Mouse (Mus musculus) adrenal gland, postnatal 36 days (tissue): ENCODE data around the gene Trim40. TPM values are rescaled to one million over a fixed set of nuclear protein-coding genes. Genes with fewer than 3 reads are reported as not detected.
A peak's percentile ranks its signal among the peaks of the same experiment; 100 is the strongest.
"Not testable (repeated sequence)": the region's sequence is repeated elsewhere in the genome, so short reads cannot be mapped to it uniquely, and the experiment has no call there.

Source experiments
- DNase-seq, 2 experiments: peaks; one replicate each; pipeline ENCODE4 v3.0.0; 2021; ENCODE audit warnings: mixed read lengths in 1 of 2
- total RNA-seq, 2 experiments: library from RNA; stranded (reverse); gene quantifications; 2 replicates each; pipeline ENCODE4 v1.2.3; 2021

Trim40 gene
- total RNA-seq, 2 experiments from 2014 or later: 0.23 to 0.40 TPM

- DNase-seq: no peak
Measured at GRCm38 (mm10) chr17:36893387-36893786, 3.5 kb upstream of the Trim40 start.

- peak; percentile 36 to 62 for DNase-seq
Measured at GRCm38 (mm10) chr17:36892362-36892761, 2.4 kb upstream of the Trim40 start.

DNA sequence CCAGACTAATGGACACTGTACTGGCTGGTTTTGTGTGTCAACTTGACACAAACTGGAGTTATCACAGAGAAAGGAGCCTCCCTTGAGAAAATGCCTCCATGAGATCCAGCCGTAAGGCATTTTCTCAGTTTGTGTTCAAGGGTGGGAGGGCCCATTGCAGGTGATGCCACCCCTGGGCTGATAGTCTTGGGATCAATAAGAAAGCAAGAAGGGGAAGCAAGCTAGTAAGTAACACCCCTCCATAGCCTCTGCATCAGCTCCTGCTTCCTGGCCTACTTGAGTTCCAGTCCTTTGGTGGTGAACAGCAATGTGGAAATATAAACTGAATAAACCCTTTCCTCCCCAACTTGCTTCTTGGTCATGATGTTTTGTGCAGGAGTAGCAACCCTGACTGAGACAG lies 1.6 kb upstream of the Trim40 start:
- not testable (repeated sequence) for DNase-seq

- DNase-seq: no peak
Measured at GRCm38 (mm10) chr17:36885132-36885790, 4.7 kb downstream of the Trim40 start.

DNA sequence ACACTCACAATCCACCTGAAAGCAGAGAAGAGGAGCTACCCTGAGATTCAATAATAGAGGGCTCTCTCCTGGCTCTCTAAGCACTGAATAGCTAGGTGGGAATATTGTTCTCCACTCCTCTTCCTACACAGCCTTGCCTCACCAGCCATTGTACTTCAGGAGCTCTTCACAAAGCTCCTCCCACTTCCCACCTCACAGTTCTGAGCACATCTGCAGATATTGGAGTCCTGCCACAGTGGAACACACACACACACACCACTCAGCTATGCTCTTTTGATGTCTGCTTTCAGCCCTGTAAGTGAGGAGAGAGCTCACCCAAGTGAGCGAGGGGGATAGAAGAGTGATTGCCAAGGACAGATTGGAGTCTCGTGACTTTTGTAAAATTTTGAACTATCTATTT lies 6.6 kb downstream of the Trim40 start:
- no peak for DNase-seq

GRCm38 (mm10) chr17:36874636-36875035 lies 15.3 kb downstream of the Trim40 start:
- DNase-seq: no peak

- peak; percentile 10 to 51 for DNase-seq
Measured at GRCm38 (mm10) chr17:36869955-36870810, 19.7 kb downstream of the Trim40 start.

DNA sequence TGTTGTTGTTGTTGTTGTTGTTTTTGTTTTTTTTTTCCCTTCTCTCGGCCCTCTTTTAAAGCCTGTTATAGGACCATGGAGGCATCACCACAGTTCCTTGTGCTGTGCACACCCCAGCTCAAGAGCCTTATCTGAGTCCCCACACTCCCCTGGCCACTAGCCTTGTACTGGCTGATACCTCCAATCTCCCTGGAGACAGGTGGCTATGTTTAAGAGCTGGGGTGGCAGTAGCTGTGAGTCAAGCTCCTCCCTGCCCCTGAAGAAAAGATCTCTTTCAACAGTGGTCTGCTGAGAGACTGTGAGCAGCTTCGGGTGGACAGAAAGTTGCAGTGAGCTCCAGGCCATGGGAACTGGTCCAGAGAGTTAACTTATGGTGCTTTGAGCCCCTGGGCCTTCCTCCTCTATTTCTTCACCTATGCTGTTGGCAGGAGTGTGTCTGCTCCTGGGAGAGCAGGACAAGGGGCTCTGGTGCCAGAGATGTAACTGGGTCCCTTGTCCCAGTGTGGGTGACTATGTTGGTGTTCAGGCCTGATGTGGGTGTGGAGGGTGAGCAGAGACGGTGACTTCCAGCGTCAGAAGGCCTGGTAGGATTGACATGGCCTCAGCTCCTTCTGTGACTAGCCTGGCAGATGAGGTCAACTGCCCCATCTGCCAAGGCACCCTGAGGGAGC lies 20.5 kb downstream of the Trim40 start, which contains the start of gene Trim10:
Gene Trim10 (plus strand): TSS at position 291 of the 671 bp plus-strand sequence.
- DNase-seq: no peak

DNA sequence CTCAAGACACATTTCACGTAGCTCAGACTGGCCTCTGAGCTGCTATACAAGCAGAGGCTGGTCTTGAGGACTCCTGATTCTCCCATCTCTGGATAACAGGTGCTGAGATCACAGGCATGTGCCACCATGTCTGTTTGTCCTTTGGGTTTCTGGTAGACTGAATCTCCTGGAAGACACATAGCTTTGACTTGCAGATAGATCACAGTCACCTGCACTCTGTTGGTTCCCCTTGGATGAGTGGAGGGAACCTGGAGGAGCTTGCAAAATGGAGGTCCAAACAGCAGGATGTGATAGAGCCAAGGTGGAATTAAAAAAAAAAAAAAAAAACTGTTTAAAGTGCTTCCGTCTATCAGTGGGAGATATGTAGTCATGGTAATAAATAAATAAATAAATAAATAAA lies 21.1 kb downstream of the Trim40 start:
- no peak for DNase-seq

DNA sequence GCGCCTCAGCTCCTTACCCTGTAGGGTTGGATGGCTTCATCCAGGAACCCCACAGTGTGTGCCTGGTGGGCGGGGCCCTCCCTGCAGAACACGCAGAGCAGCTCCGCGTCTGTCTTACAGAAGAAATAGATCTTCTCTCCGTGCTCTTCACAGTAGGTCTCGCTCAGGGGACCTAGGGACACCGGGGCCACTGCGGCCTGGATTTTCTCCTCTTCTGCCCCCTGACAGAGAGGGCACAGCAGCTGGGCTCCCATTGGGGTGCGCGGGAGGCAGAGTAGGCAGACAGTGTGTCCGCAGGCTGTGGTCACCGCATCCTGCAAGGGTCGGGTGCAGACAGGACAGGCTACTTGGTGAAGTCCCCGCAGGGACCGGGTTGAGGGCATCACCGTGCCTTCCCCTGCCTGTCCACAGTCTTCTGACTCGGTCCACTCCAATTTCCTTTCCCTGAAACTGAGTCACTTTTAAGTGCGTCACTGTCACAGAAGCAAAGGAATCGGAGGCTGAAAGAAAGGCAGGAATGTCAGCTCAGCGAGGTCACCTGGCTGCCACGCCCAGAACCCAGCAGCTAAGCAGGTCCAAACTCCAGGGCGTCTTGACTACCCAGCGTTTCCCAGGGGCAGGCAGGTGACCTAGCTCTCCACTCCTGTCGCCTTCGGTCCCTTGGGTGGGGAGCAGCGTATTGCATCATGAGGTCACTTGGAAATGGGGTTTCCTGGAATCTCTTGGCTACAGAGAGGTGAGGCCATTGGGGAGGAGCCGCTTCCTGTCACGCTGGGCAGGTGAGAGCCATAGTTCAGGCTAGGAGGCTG lies 23.0 kb downstream of the Trim40 start, which contains the start of gene Trim15:
Gene Trim15 (minus strand): TSS at position 492 of the 809 bp plus-strand sequence.
- DNase-seq: no peak

DNA sequence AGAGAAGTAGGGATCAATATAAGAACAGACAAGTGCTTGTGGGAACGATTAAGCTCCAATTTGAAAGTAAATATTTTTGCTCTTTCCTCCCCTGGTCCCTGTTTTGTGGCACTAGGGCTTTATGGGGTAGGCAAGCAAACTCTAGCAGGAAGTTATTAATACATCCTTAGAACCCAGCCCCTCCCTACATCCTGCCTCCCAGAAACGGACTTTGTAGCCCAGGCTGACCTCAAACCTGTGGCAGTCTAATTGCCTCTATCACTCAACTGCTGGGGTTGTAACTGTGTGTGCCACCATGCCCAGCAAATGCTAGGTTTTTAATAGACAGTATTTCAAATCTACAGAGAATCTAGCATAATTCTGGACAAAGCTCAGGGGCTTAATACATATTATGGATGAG lies 28.2 kb downstream of the Trim40 start:
- DNase-seq: no peak

GRCm38 (mm10) chr17:36858181-36858580 lies 31.7 kb downstream of the Trim40 start:
- no peak for DNase-seq

- DNase-seq: peak in 1 of 2 experiments; percentile 19
Measured at GRCm38 (mm10) chr17:36856236-36856635, 33.7 kb downstream of the Trim40 start.

- DNase-seq: no peak
Measured at GRCm38 (mm10) chr17:36855484-36855883, 34.4 kb downstream of the Trim40 start.

DNA sequence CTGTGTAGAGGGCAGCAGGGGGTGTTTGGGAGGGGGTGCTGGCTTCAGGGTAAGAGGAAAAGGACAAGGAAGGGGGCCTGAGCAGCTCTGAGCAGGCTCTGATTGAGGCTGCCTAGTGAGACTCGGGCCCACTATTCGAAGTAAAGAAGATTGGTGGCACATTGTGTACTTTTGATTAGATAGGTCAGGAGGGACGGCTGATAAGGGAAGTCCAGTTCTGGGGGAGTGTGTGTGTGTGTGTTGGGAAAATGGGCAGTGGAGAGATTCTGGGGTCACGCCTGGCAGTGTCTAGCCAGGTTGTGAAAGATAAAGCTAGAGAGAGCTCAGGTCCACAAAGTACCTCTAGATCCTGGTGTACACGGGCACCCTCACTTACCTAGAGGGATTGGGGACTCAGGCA lies 38.3 kb downstream of the Trim40 start:
- DNase-seq: no peak

DNA sequence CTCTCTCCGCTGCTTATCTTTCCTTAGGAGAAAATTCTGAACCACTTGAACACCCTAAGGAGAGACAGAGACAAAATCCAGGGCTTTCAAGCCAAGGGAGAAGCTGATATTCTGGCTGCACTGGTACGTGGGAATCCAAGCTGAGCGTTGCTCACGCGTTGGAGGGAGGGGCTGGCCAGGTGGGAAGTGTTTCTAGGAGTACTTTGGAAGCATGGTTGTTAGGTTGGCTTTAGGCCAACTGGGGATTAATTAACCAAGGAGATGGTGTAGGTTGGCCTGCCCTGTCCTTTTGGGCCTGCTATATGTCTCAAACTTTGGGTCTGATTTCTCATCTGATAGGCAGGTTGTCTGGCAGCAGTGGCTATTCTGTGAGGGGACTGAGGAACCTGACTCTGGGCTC lies 38.7 kb downstream of the Trim40 start:
- no peak for DNase-seq

- DNase-seq: no peak
Measured at GRCm38 (mm10) chr17:36849992-36850391, 39.9 kb downstream of the Trim40 start.

DNA sequence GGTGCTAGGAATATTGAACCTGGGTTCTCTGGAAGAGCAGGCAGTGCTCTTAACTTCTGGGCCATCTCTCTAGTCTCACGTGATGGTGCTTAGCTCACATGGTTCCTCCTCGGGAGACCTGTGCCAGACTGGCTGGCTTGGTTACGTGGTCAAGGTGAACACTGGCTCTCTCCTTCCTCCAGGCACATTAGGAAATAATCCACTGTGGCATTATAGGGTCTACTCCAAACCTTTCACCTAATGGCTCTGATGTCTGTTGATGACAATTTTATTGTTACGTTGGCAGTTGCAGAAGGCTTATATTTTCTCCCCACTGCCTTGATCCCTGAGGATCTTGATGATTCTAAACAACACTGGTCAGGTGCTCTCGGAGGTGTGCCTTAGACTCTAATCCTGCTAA lies 41.0 kb downstream of the Trim40 start:
- DNase-seq: no peak

- DNase-seq: peak; percentile 77 to 82
Measured at GRCm38 (mm10) chr17:36844725-36845124, 45.2 kb downstream of the Trim40 start.

GRCm38 (mm10) chr17:36844286-36844719 lies 45.6 kb downstream of the Trim40 start:
- peak in 1 of 2 experiments; percentile 29 for DNase-seq

GRCm38 (mm10) chr17:36843696-36844095 lies 46.2 kb downstream of the Trim40 start:
- no peak for DNase-seq

- DNase-seq: peak in 1 of 2 experiments; percentile 42
Measured at GRCm38 (mm10) chr17:36840961-36841445, 48.9 kb downstream of the Trim40 start.
